Mouse (Mus musculus): Measurements from ENCODE around the gene Jam2. TPM values are rescaled to one million over a fixed set of nuclear protein-coding genes. Genes with fewer than 3 reads are reported as not detected.
A peak's percentile ranks its signal among the peaks of the same experiment; 100 is the strongest.

Jam2 gene
- polyA plus RNA-seq, 1 experiment = 37.2 TPM

- no peaks in the 10 kb centered on the region for H3K27me3 ChIP-seq (ENCODE audit: control insufficient read depth, insufficient read depth, insufficient read length)
- no peak overlapping the region for H3K4me3 ChIP-seq
- TF ChIP-seq USF1 (IDR thresholded peaks at IDR 0.05; ENCODE audit: low read depth) (peak; percentile 2), MYOG (IDR thresholded peaks at IDR 0.05; ENCODE audit: control insufficient read depth in 1 of 3, insufficient read depth in 1 of 3, insufficient read length in 2 of 3, low read depth in 2 of 3) (no peak)
- no peaks in the 10 kb centered on the region for H3K36me3 ChIP-seq (ENCODE audit: control insufficient read depth, insufficient read depth)
- no peaks in the 10 kb centered on the region for H3K79me2 ChIP-seq (ENCODE audit: control insufficient read depth, insufficient read depth)
- peak overlapping the region; percentile 52 for H3K4me2 ChIP-seq (ENCODE audit: low read depth)
- no peak overlapping the region for H3ac ChIP-seq (ENCODE audit: control insufficient read depth, insufficient read length)
Measured at GRCm38 (mm10) chr16:84744703-84745490, 29.0 kb upstream of the Jam2 start.

GRCm38 (mm10) chr16:84745721-84746306 is 28.1 kb upstream of the Jam2 start:
- no peak for TF ChIP-seq SRF (IDR thresholded peaks at IDR 0.05; ENCODE audit: control insufficient read depth, insufficient read length, low read depth)
- no peak for TF ChIP-seq MYOG (IDR thresholded peaks at IDR 0.05; ENCODE audit: control insufficient read depth in 1 of 3, insufficient read depth in 1 of 3, insufficient read length in 2 of 3, low read depth in 2 of 3)
- TF ChIP-seq MYOD1 (IDR thresholded peaks at IDR 0.05; ENCODE audit: control insufficient read depth in 1 of 3, insufficient read length in 2 of 3, low read depth in 2 of 3) = no peak
- no peaks in the 10 kb centered on the region for H3K36me3 ChIP-seq (ENCODE audit: control insufficient read depth, insufficient read depth)
- H3K4me3 ChIP-seq = no peak overlapping the region
- no peaks in the 10 kb centered on the region for H3K79me2 ChIP-seq (ENCODE audit: control insufficient read depth, insufficient read depth)
- no peak overlapping the region for H3ac ChIP-seq (ENCODE audit: control insufficient read depth, insufficient read length)
- H3K27me3 ChIP-seq (ENCODE audit: control insufficient read depth, insufficient read depth, insufficient read length) = no peaks in the 10 kb centered on the region
- H3K4me2 ChIP-seq (ENCODE audit: low read depth) = no peak overlapping the region

GRCm38 (mm10) chr16:84767956-84768355 is 6.0 kb upstream of the Jam2 start:
- H3K4me2 ChIP-seq (ENCODE audit: low read depth) = no peak overlapping the region
- H3ac ChIP-seq (ENCODE audit: control insufficient read depth, insufficient read length) = no peak overlapping the region
- H3K4me3 ChIP-seq = no peak overlapping the region
- H3K79me2 ChIP-seq (ENCODE audit: control insufficient read depth, insufficient read depth) = no peaks in the 10 kb centered on the region
- H3K27me3 ChIP-seq (ENCODE audit: control insufficient read depth, insufficient read depth, insufficient read length) = no peaks in the 10 kb centered on the region
- no peak for TF ChIP-seq REST (IDR thresholded peaks at IDR 0.05; ENCODE audit: insufficient read depth, insufficient read length)
- no peak for TF ChIP-seq USF1 (IDR thresholded peaks at IDR 0.05; ENCODE audit: low read depth)
- no peak for TF ChIP-seq MYOD1 (IDR thresholded peaks at IDR 0.05; ENCODE audit: control insufficient read depth in 1 of 3, insufficient read length in 2 of 3, low read depth in 2 of 3)
- no peak for TF ChIP-seq POLR2A (IDR thresholded peaks at IDR 0.05; ENCODE audit: insufficient read length, low read depth)
- TF ChIP-seq CEBPB (IDR thresholded peaks at IDR 0.05; ENCODE audit: insufficient read depth, poor library complexity, severe bottlenecking) = no peak
- TF ChIP-seq SRF (IDR thresholded peaks at IDR 0.05; ENCODE audit: control insufficient read depth, insufficient read length, low read depth) = no peak
- no peak for TF ChIP-seq MAX (IDR thresholded peaks at IDR 0.05; ENCODE audit: low read depth)
- TF ChIP-seq MYOG (IDR thresholded peaks at IDR 0.05; ENCODE audit: control insufficient read depth in 1 of 3, insufficient read depth in 1 of 3, insufficient read length in 2 of 3, low read depth in 2 of 3) = no peak
- no peak for TF ChIP-seq TCF12 (IDR thresholded peaks at IDR 0.05; ENCODE audit: insufficient read depth, poor library complexity, severe bottlenecking)
- TF ChIP-seq POLR2AphosphoS2 (IDR thresholded peaks at IDR 0.05; ENCODE audit: insufficient read length, low read depth) = no peak
- TF ChIP-seq E2F4 (IDR thresholded peaks at IDR 0.05; ENCODE audit: insufficient read depth) = no peak
- no peak for TF ChIP-seq TCF3 (IDR thresholded peaks at IDR 0.05; ENCODE audit: insufficient read length, low read depth)
- no peaks in the 10 kb centered on the region for H3K36me3 ChIP-seq (ENCODE audit: control insufficient read depth, insufficient read depth)

GRCm38 (mm10) chr16:84769182-84769581 is 4.7 kb upstream of the Jam2 start:
- H3K4me2 ChIP-seq (ENCODE audit: low read depth) = no peak overlapping the region
- no peaks in the 10 kb centered on the region for H3K36me3 ChIP-seq (ENCODE audit: control insufficient read depth, insufficient read depth)
- H3K79me2 ChIP-seq (ENCODE audit: control insufficient read depth, insufficient read depth) = no peaks in the 10 kb centered on the region
- H3ac ChIP-seq (ENCODE audit: control insufficient read depth, insufficient read length) = no peak overlapping the region
- TF ChIP-seq USF1 (IDR thresholded peaks at IDR 0.05; ENCODE audit: low read depth) (no peak), MYOG (IDR thresholded peaks at IDR 0.05; ENCODE audit: control insufficient read depth in 1 of 3, insufficient read depth in 1 of 3, insufficient read length in 2 of 3, low read depth in 2 of 3) (no peak), TCF3 (IDR thresholded peaks at IDR 0.05; ENCODE audit: insufficient read length, low read depth) (no peak)
- H3K27me3 ChIP-seq (ENCODE audit: control insufficient read depth, insufficient read depth, insufficient read length) = no peaks in the 10 kb centered on the region
- no peak overlapping the region for H3K4me3 ChIP-seq

- Histone ChIP-seq H3K36me3 (ENCODE audit: control insufficient read depth, insufficient read depth) (no peaks in the 10 kb centered on the region), H3ac (ENCODE audit: control insufficient read depth, insufficient read length) (no peak overlapping the region), H3K4me2 (ENCODE audit: low read depth) (no peak overlapping the region), H3K27me3 (ENCODE audit: control insufficient read depth, insufficient read depth, insufficient read length) (no peaks in the 10 kb centered on the region), H3K79me2 (ENCODE audit: control insufficient read depth, insufficient read depth) (no peaks in the 10 kb centered on the region), H3K4me3 (no peak overlapping the region)
- TF ChIP-seq POLR2AphosphoS2 (IDR thresholded peaks at IDR 0.05; ENCODE audit: insufficient read length, low read depth) = no peak
- no peak for TF ChIP-seq MYOD1 (IDR thresholded peaks at IDR 0.05; ENCODE audit: control insufficient read depth in 1 of 3, insufficient read length in 2 of 3, low read depth in 2 of 3)
- TF ChIP-seq MYOG (IDR thresholded peaks at IDR 0.05; ENCODE audit: control insufficient read depth in 1 of 3, insufficient read depth in 1 of 3, insufficient read length in 2 of 3, low read depth in 2 of 3) = no peak
- TF ChIP-seq TCF12 (IDR thresholded peaks at IDR 0.05; ENCODE audit: insufficient read depth, poor library complexity, severe bottlenecking) = no peak
- TF ChIP-seq USF1 (IDR thresholded peaks at IDR 0.05; ENCODE audit: low read depth) = no peak
Measured at GRCm38 (mm10) chr16:84769619-84770464, 4.1 kb upstream of the Jam2 start.
